Mouse (Mus musculus) liver, postnatal 0 days (tissue): Measurements from ENCODE around the gene Tmem182. TPM values are rescaled to one million over a fixed set of nuclear protein-coding genes. Genes with fewer than 3 reads are reported as not detected.

Experiments
- ATAC-seq: fragments of 200-750 bp; cut with Nextera tagmentation; 2 replicates; pipeline ENCODE4 v1.8.0; 2017; ENCODE audit warnings: mild to moderate bottlenecking, moderate library complexity
- DNase-seq: peaks from one replicate; pipeline ENCODE4 v3.0.0-alpha.2; 2016
- H3K27ac ChIP-seq: fragments of 300-500 bp; sonication (generic); 2 replicates; pipeline ENCODE4 v1.5.1; 2014; ENCODE audit warnings: antibody characterized with exemption, moderate library complexity, mild to moderate bottlenecking, low read depth
- H3K27me3 ChIP-seq: fragments of 300-500 bp; sonication (generic); 2 replicates; pipeline ENCODE4 v1.6.1; 2014; ENCODE audit warnings: low read length, control low read depth, mixed read lengths; ENCODE audit not compliant: insufficient read depth
- H3K36me3 ChIP-seq: fragments of 300-500 bp; sonication (generic); replicated peaks from 2 replicates; pipeline ENCODE4 v1.6.1; 2014; ENCODE audit warnings: mild to moderate bottlenecking, control low read depth, low read length, moderate library complexity, mixed read lengths; ENCODE audit not compliant: insufficient read depth
- H3K4me1 ChIP-seq: fragments of 300-500 bp; sonication (generic); 2 replicates; pipeline ENCODE4 v1.6.1; 2014; ENCODE audit warnings: antibody characterized with exemption, mild to moderate bottlenecking, control low read depth; ENCODE audit not compliant: insufficient read depth
- H3K4me2 ChIP-seq: fragments of 300-500 bp; sonication (generic); 2 replicates; pipeline ENCODE4 v1.6.1; 2014; ENCODE audit warnings: low read depth, mild to moderate bottlenecking, low read length, moderate library complexity, mixed read lengths
- H3K4me3 ChIP-seq: fragments of 300-500 bp; sonication (generic); 2 replicates; pipeline ENCODE4 v1.5.1; 2014; ENCODE audit warnings: low read depth, low read length
- H3K9ac ChIP-seq: fragments of 300-500 bp; sonication (generic); replicated peaks from 2 replicates; pipeline ENCODE4 v1.6.1; 2014; ENCODE audit warnings: mild to moderate bottlenecking, moderate library complexity
- H3K9me3 ChIP-seq: fragments of 300-500 bp; sonication (generic); 2 replicates; pipeline ENCODE4 v1.6.1; 2016; ENCODE audit warnings: mild to moderate bottlenecking, control low read depth, low read length, mixed read lengths
- CTCF ChIP-seq: sonication (generic); IDR thresholded peaks from 2 replicates; pipeline ENCODE4 v1.5.1; 2016; ENCODE audit warnings: antibody characterized with exemption, low read depth
- EP300 ChIP-seq: IDR thresholded peaks from 2 replicates; pipeline ENCODE4 v1.6.1; 2016; ENCODE audit warnings: antibody characterized with exemption, low read depth, mild to moderate bottlenecking
- WGBS: fragments of 180-500 bp; shearing (Covaris S2); extraction: QIAGEN DNeasy Blood & Tissue Kit; methylation state at CpG from one replicate; pipeline ENCODE4 v1.1.7; 2014; ENCODE audit not compliant: insufficient replicate concordance; 5-methylcytosine and 5-hydroxymethylcytosine counted together
- polyA plus RNA-seq: library from polyadenylated mRNA; unstranded; fragments of >200 nt; fragmentation: Nextera tagmentation; extraction: Ambion mirVana; gene quantifications from 2 replicates; pipeline ENCODE4 v1.2.1, GENCODE M21; 2015

The Tmem182 gene
- polyA plus RNA-seq, 1 experiment from 2014 or later: 0.06 TPM

DNA sequence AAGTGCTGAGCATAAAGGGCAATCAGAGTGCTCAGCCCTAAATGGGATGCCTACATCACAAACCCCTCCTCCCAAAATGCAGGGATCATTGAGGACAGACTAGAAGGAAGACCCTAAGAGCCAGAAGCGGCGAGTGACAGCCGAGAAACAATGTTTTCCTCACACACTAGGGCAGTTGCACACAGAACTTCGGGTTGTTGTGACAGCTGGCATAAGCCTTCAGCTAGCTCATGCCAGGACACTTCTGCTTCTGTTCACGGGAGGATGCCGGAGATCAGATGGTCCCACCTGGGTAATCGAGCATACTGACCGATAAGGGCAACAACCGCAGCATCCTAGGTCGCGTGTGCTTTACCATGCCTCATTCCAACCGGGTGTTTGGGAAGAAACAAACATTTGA, 1.3 kb upstream of the Tmem182 start:
- H3K4me1 ChIP-seq: no peaks in the 10 kb centered on the region
- H3K4me3 ChIP-seq: no peak overlapping the region
- ATAC-seq (no peak), DNase-seq (no peak)
- H3K4me2 ChIP-seq: no peak overlapping the region
- no peaks in the 10 kb centered on the region for H3K36me3 ChIP-seq
- no peak overlapping the region for H3K9ac ChIP-seq
- TF ChIP-seq CTCF: no peak
- no peak for TF ChIP-seq EP300
- H3K27me3 ChIP-seq: no peaks in the 10 kb centered on the region
- no peaks in the 10 kb centered on the region for H3K9me3 ChIP-seq
- 82% methylated on average over 12 of the region's 12 CpGs for WGBS
- no peak overlapping the region for H3K27ac ChIP-seq

GRCm38 (mm10) chr1:40805891-40806290, 490 bp downstream of the Tmem182 start:
- Histone ChIP-seq H3K9me3 (no peaks in the 10 kb centered on the region), H3K27ac (no peak overlapping the region), H3K4me2 (no peak overlapping the region), H3K4me3 (no peak overlapping the region), H3K4me1 (no peaks in the 10 kb centered on the region), H3K27me3 (no peaks in the 10 kb centered on the region), H3K9ac (no peak overlapping the region), H3K36me3 (no peaks in the 10 kb centered on the region)
- 79% methylated on average over 11 of the region's 11 CpGs for WGBS
- DNase-seq (no peak), ATAC-seq (no peak)
- TF ChIP-seq EP300: no peak
- no peak for TF ChIP-seq CTCF

- no peaks in the 10 kb centered on the region for H3K4me1 ChIP-seq
- no peak for TF ChIP-seq EP300
- no peak for TF ChIP-seq CTCF
Observed at GRCm38 (mm10) chr1:40808643-40809042, 3.2 kb downstream of the Tmem182 start.

DNA sequence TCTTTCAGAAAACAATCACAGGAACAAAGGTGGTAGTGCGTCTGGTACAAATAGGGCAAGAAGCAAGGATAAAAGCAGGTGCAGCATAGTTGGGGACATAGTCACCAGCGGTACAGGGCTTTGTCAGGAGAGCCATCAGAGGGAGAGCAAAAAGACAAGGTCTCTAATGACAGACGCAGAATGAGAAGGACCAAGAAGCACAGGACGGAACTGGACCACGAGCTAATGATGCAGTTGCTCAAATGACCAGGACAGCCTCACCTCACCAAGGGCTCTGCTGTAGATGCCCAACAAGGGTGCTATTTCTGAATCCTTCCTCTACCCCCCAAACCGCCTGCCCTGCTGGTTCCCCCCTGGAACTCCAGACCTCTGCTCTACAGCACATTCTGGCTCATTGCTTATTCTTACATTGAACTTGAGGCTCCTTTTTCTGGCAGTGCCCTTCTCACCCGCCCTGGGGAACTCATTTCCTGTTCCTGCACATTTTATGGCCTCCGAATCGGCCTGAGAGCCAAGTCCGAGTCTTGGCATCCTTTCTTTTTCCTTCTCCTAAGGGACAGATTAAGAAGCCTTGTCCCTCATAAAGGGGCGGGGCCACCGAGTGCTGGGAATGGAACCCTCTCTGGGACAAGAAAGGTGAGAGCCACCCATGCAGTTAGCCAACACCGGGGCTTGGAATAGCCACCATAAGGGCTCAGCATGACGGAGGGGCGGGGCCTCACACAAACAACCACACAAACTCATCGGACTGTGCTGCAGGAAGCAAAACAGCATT, 9.9 kb downstream of the Tmem182 start:
- DNase-seq (no peak), ATAC-seq (no peak)
- no peaks in the 10 kb centered on the region for H3K4me1 ChIP-seq
- WGBS: 58% methylated on average over 16 of the region's 16 CpGs
- no peak overlapping the region for H3K27ac ChIP-seq
- H3K27me3 ChIP-seq: no peaks in the 10 kb centered on the region
- H3K4me2 ChIP-seq: 0 out of 2 replicates have a peak overlapping the region, but pooled peaks have one; percentile 22
- no peak overlapping the region for H3K4me3 ChIP-seq
- H3K9me3 ChIP-seq: no peaks in the 10 kb centered on the region
- no peak for TF ChIP-seq CTCF
- no peak for TF ChIP-seq EP300
- no peak overlapping the region for H3K9ac ChIP-seq
- H3K36me3 ChIP-seq: no peaks in the 10 kb centered on the region

More at GRCm38 (mm10) chr1:40808643-40809042, 3.2 kb downstream of the Tmem182 start:
- Histone ChIP-seq H3K27ac (no peak overlapping the region), H3K27me3 (no peaks in the 10 kb centered on the region), H3K4me3 (no peak overlapping the region), H3K9ac (no peak overlapping the region), H3K4me2 (no peak overlapping the region), H3K9me3 (no peaks in the 10 kb centered on the region), H3K36me3 (no peaks in the 10 kb centered on the region)
- WGBS: 84% methylated on average over 3 of the region's 3 CpGs
- DNase-seq: no peak
- ATAC-seq: no peak

DNA sequence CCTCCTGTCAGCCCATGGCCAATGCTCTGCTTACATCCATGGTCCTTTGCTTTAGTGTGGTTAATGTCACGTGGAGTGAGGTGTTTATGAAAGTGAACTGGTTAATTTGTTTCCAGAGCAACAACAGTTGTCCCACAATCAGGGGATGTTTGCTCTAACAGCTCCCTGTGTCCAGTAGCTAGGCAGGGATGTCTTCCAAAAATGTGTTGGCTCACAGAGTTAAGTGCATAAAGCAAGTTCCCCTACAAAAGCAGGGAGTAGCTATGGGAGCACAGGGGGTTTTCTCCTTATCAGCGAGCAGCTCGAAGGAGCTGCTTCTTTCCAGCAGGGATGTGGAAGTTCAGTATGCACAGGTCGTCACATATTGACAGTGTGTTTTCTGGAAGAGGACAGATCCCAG, 19.1 kb downstream of the Tmem182 start:
- ATAC-seq (no peak), DNase-seq (no peak)
- Histone ChIP-seq H3K36me3 (no peaks in the 10 kb centered on the region), H3K27me3 (no peaks in the 10 kb centered on the region), H3K4me2 (no peak overlapping the region), H3K4me3 (no peak overlapping the region), H3K27ac (no peak overlapping the region), H3K9ac (no peak overlapping the region), H3K9me3 (no peaks in the 10 kb centered on the region), H3K4me1 (no peaks in the 10 kb centered on the region)
- no peak for TF ChIP-seq EP300
- no peak for TF ChIP-seq CTCF
- WGBS: 59% methylated on average over 4 of the region's 4 CpGs

GRCm38 (mm10) chr1:40824936-40825335, 19.5 kb downstream of the Tmem182 start:
- DNase-seq (no peak), ATAC-seq (no peak)
- no peaks in the 10 kb centered on the region for H3K27me3 ChIP-seq
- H3K9me3 ChIP-seq: no peaks in the 10 kb centered on the region
- no peak overlapping the region for H3K4me3 ChIP-seq
- no peak overlapping the region for H3K4me2 ChIP-seq
- 68% methylated on average over 8 of the region's 8 CpGs for WGBS
- H3K4me1 ChIP-seq: no peaks in the 10 kb centered on the region
- no peak overlapping the region for H3K9ac ChIP-seq
- no peak overlapping the region for H3K27ac ChIP-seq
- TF ChIP-seq EP300 (no peak), CTCF (no peak)
- H3K36me3 ChIP-seq: no peaks in the 10 kb centered on the region
